ENCODE assay signal across 18 mouse cellular contexts in the genomic region with DNA sequence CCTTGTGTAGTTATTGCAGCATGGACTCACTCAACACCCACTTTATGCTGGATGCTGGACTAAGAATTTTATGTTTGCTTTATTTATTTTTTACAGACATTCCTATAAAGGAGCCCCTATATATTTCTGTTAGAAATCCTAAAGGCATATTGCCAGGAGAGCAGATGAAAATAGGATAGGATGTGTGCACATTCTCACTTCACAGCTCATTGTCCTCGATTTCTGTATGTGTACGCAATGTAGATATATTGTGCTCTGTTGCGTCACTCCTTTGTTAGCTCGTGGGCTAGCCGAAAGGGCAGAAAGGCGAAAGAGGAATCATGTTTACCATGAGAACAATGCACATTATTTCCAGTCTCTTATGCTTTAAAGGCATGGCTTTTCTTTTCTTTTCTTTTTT. TPM values are rescaled to one million over a fixed set of nuclear protein-coding genes. Genes with fewer than 3 reads are reported as not detected.
"Had no signal": no experiment of that assay in that cellular context is flagged by ENCODE, and none has a peak within 500 bp of the region (broad histone marks: within the 10 kb centered on the region; RNA-seq: fewer than 3 reads in every experiment).

No protein-coding gene starts in this region.

- H3K4me2 ChIP-seq: liver, embryonic 11.5 days; liver, embryonic 13.5 days; liver, embryonic 15.5 days; midbrain, embryonic 11.5 days; midbrain, embryonic 13.5 days; midbrain, embryonic 15.5 days; neural tube, embryonic 13.5 days; stomach, embryonic 15.5 days had no signal

- ATAC-seq: liver, postnatal 0 days; midbrain, embryonic 13.5 days; midbrain, embryonic 15.5 days had no signal

- H3K9me3 ChIP-seq: liver, embryonic 13.5 days; liver, embryonic 15.5 days; midbrain, embryonic 13.5 days; midbrain, embryonic 15.5 days; neural tube, embryonic 13.5 days; stomach, embryonic 15.5 days had no signal

- H3K36me3 ChIP-seq: liver, embryonic 13.5 days; liver, embryonic 15.5 days; midbrain, embryonic 13.5 days; midbrain, embryonic 15.5 days; neural tube, embryonic 13.5 days; stomach, embryonic 15.5 days had no signal

- DNase-seq: liver; liver, embryonic 13.5 days; liver, postnatal 0 days; lung, adult 2 months; right cerebral cortex, postnatal 14 days; thymus, adult 2 months; thymus, postnatal 25 days; thymus, postnatal 4 days had no signal

- H3K4me3 ChIP-seq: liver, embryonic 13.5 days; liver, embryonic 15.5 days; megakaryocyte, embryonic 14.5 days; midbrain, embryonic 13.5 days; midbrain, embryonic 15.5 days; neural tube, embryonic 13.5 days; stomach, embryonic 15.5 days had no signal

- H3K4me1 ChIP-seq: liver, embryonic 13.5 days had no signal

- H3K27ac ChIP-seq: liver, embryonic 13.5 days; liver, embryonic 15.5 days; macrophage; midbrain, embryonic 13.5 days; midbrain, embryonic 15.5 days; neural tube, embryonic 13.5 days; stomach, embryonic 15.5 days; stomach, postnatal 0 days had no signal

- H3K9ac ChIP-seq: liver, embryonic 13.5 days; liver, embryonic 15.5 days; liver, postnatal 0 days; midbrain, embryonic 13.5 days; midbrain, embryonic 15.5 days; neural tube, embryonic 13.5 days; stomach, embryonic 15.5 days had no signal

RNA-seq across cellular contexts. Expression of gene Prss12, which starts 3.4 kb away (rescaled TPM):
- polyA plus RNA-seq: macrophage had no signal
